Mouse (Mus musculus) G1E (cell line): Measurements from ENCODE around the gene 1700028P14Rik. TPM values are rescaled to one million over a fixed set of nuclear protein-coding genes. Genes with fewer than 3 reads are reported as not detected.

Source experiments
- ATAC-seq: 2 replicates; pipeline ENCODE4 v1.8.0; 2016; ENCODE audit warnings: mild to moderate bottlenecking; ENCODE audit not compliant: insufficient number of reproducible peaks, poor library complexity, low FRiP score, severe bottlenecking; ENCODE audit errors: extremely low read depth
- DNase-seq: peaks from one replicate; pipeline ENCODE4 v3.0.0; 2012; ENCODE audit warnings: low spot score
- H3K27me3 ChIP-seq: 2 replicates; pipeline ENCODE4 v1.6.1; 2012; ENCODE audit warnings: mild to moderate bottlenecking, low read length, inconsistent platforms; ENCODE audit not compliant: insufficient read depth
- H3K36me3 ChIP-seq: replicated peaks from 2 replicates; pipeline ENCODE3; 2012; ENCODE audit warnings: mild to moderate bottlenecking, inconsistent platforms
- H3K4me1 ChIP-seq: 2 replicates; pipeline ENCODE4 v1.6.1; 2012; ENCODE audit warnings: low read depth, low read length, inconsistent platforms, mixed read lengths; ENCODE audit not compliant: insufficient read depth
- H3K4me3 ChIP-seq: 2 replicates; pipeline ENCODE4 v1.5.1; 2012; ENCODE audit warnings: low read depth, mild to moderate bottlenecking, inconsistent platforms, low read length, moderate library complexity, mixed read lengths
- H3K9me3 ChIP-seq: replicated peaks from 2 replicates; pipeline ENCODE4 v1.6.1; 2012; ENCODE audit warnings: inconsistent platforms
- CTCF ChIP-seq: IDR thresholded peaks from 2 replicates; pipeline ENCODE4 v1.5.1; 2012; ENCODE audit warnings: low read depth, low read length, inconsistent platforms, mixed read lengths
- GATA1 ChIP-seq: IDR thresholded peaks from 2 replicates; pipeline ENCODE4 v1.6.1; 2012; ENCODE audit warnings: borderline replicate concordance, low read length, inconsistent platforms, mixed read lengths
- GATA2 ChIP-seq: IDR thresholded peaks from 2 replicates; pipeline ENCODE4 v1.6.1; 2012; ENCODE audit warnings: low read depth, low read length, inconsistent platforms, borderline replicate concordance
- POLR2AphosphoS5 ChIP-seq: IDR thresholded peaks from 2 replicates; pipeline ENCODE4 v1.6.1; 2012; ENCODE audit warnings: low read depth, low read length, inconsistent platforms; ENCODE audit not compliant: insufficient replicate concordance
- TAL1 ChIP-seq: conservative IDR thresholded peaks from 2 replicates; pipeline ENCODE4 v1.6.1; 2012; ENCODE audit warnings: low read depth, low read length, inconsistent platforms, mixed read lengths
- polyA plus RNA-seq: library from polyadenylated mRNA; stranded (reverse); fragments of >175 nt; gene quantifications from 2 replicates; pipeline ENCODE4 v1.2.3, GENCODE M21; 2012
- total RNA-seq, 2 experiments: library from RNA; stranded (forward) in 1 of 2; stranded (reverse) in 1 of 2; fragments of 200-1000 nt in 1 of 2; fragments of >200 nt in 1 of 2; fragmentation: Nextera tagmentation in 1 of 2; gene quantifications; 2 replicates each; pipeline ENCODE4 v1.2.3; 2014 to 2017

1700028P14Rik gene
- total and polyA plus RNA-seq, 3 experiments = not detected

GRCm38 (mm10) chr19:23614268-23614667 lies 38.3 kb downstream of the 1700028P14Rik start:
- Histone ChIP-seq H3K9me3 (no peaks in the 10 kb centered on the region), H3K4me1 (no peaks in the 10 kb centered on the region), H3K36me3 (no peaks in the 10 kb centered on the region), H3K27me3 (peaks cover 2% of the 10 kb centered on the region; the same call in 1 of the 2 replicates), H3K4me3 (no peak overlapping the region)
- DNase-seq = no peak
- no peak for ATAC-seq
- TF ChIP-seq TAL1 = no peak
- no peak for TF ChIP-seq GATA2
- TF ChIP-seq GATA1 = no peak
- no peak for TF ChIP-seq CTCF

GRCm38 (mm10) chr19:23609724-23610123 lies 42.9 kb downstream of the 1700028P14Rik start:
- no peak for TF ChIP-seq GATA2
- TF ChIP-seq TAL1 = no peak
- no peak for TF ChIP-seq GATA1
- TF ChIP-seq CTCF = no peak
- no peak for TF ChIP-seq POLR2AphosphoS5
- ATAC-seq = no peak

GRCm38 (mm10) chr19:23607951-23608350 lies 44.7 kb downstream of the 1700028P14Rik start:
- H3K36me3 ChIP-seq = no peaks in the 10 kb centered on the region
- H3K9me3 ChIP-seq = no peaks in the 10 kb centered on the region
- peaks cover 4% of the 10 kb centered on the region; the same call in 1 of the 2 replicates for H3K27me3 ChIP-seq
- ATAC-seq (no peak), DNase-seq (no peak)
- TF ChIP-seq POLR2AphosphoS5 = no peak
- TF ChIP-seq TAL1 = no peak
- no peak overlapping the region for H3K4me3 ChIP-seq
- H3K4me1 ChIP-seq = no peaks in the 10 kb centered on the region

More at GRCm38 (mm10) chr19:23609724-23610123, 42.9 kb downstream of the 1700028P14Rik start:
- Histone ChIP-seq H3K36me3 (no peaks in the 10 kb centered on the region), H3K9me3 (no peaks in the 10 kb centered on the region), H3K27me3 (peaks cover 4% of the 10 kb centered on the region; the same call in 1 of the 2 replicates), H3K4me3 (no peak overlapping the region), H3K4me1 (no peaks in the 10 kb centered on the region)
- DNase-seq = no peak

- Histone ChIP-seq H3K36me3 (no peaks in the 10 kb centered on the region), H3K4me3 (no peak overlapping the region), H3K27me3 (peaks cover 1% of the 10 kb centered on the region; the same call in 1 of the 2 replicates), H3K9me3 (no peaks in the 10 kb centered on the region), H3K4me1 (no peaks in the 10 kb centered on the region)
- DNase-seq (no peak), ATAC-seq (no peak)
- TF ChIP-seq CTCF (no peak), GATA1 (no peak), GATA2 (no peak), TAL1 (no peak), POLR2AphosphoS5 (no peak)
Measured at GRCm38 (mm10) chr19:23594950-23595349, 57.7 kb downstream of the 1700028P14Rik start.

- H3K27me3 ChIP-seq = no peaks in the 10 kb centered on the region
- TF ChIP-seq TAL1 = no peak
- no peak for TF ChIP-seq GATA2
- no peak for TF ChIP-seq GATA1
- TF ChIP-seq POLR2AphosphoS5 = no peak
- TF ChIP-seq CTCF = no peak
- ATAC-seq (no peak), DNase-seq (no peak)
- H3K36me3 ChIP-seq = no peaks in the 10 kb centered on the region
- H3K4me3 ChIP-seq = no peak overlapping the region
- H3K4me1 ChIP-seq = no peaks in the 10 kb centered on the region
- H3K9me3 ChIP-seq = no peaks in the 10 kb centered on the region
Measured at GRCm38 (mm10) chr19:23578606-23579355, 73.8 kb downstream of the 1700028P14Rik start.

GRCm38 (mm10) chr19:23576685-23577084 lies 75.9 kb downstream of the 1700028P14Rik start:
- TF ChIP-seq GATA1 (no peak), GATA2 (no peak), TAL1 (no peak), POLR2AphosphoS5 (no peak), CTCF (no peak)
- Histone ChIP-seq H3K4me1 (no peaks in the 10 kb centered on the region), H3K4me3 (no peak overlapping the region), H3K9me3 (no peaks in the 10 kb centered on the region), H3K27me3 (no peaks in the 10 kb centered on the region), H3K36me3 (no peaks in the 10 kb centered on the region)
- no peak for ATAC-seq
- no peak for DNase-seq
